Mouse (Mus musculus): ENCODE measurements around the gene Fermt2.

- TF ChIP-seq POLR2A (IDR thresholded peaks at IDR 0.05; ENCODE audit: borderline replicate concordance, control insufficient read depth, low read depth, low read length) (no peak), CTCF (IDR thresholded peaks at IDR 0.05; ENCODE audit: control insufficient read depth, insufficient read depth, low read length) (no peak)
Measured at GRCm38 (mm10) chr14:45456502-45456846, 73.4 kb downstream of the Fermt2 start.
